Mouse (Mus musculus): ENCODE measurements around the gene Dnah3. TPM values are rescaled to one million over a fixed set of nuclear protein-coding genes. Genes with fewer than 3 reads are reported as not detected.

Dnah3 gene
- polyA plus RNA-seq, 1 experiment from 2014 or later = not detected

DNA sequence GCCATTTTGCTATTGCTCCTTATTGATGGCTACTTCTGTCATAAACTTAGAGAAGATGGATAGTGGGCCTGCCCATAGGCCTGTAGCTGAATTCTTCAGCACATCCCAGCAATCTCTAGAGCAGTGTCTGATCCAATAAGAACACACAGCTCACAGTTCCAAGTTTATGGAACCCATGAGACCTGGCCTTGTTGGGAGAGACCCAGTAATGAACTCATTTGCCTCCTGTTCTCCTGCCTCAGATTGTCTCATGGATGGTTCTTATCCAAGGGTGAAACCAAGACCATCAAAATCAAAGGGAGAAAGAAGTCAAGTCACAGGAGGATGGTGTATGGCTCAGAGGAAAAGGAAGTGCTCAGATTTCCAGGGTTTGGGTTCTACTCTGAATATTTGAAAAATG lies 44.6 kb downstream of the Dnah3 start:
- Histone ChIP-seq H3K27me3 (no peaks in the 10 kb centered on the region), H3K36me3 (no peaks in the 10 kb centered on the region), H3K9me3 (no peaks in the 10 kb centered on the region), H3K27ac (no peak overlapping the region), H3K4me3 (no peak overlapping the region), H3K4me2 (no peak overlapping the region), H3K9ac (no peak overlapping the region), H3K4me1 (no peaks in the 10 kb centered on the region)
- ATAC-seq (ENCODE audit: insufficient number of reproducible peaks, low FRiP score, low TSS enrichment, low read depth) = no peak

GRCm38 (mm10) chr7:120043990-120044389 lies 51.1 kb downstream of the Dnah3 start:
- no peaks in the 10 kb centered on the region for H3K36me3 ChIP-seq
- H3K4me1 ChIP-seq = no peaks in the 10 kb centered on the region
- no peak overlapping the region for H3K27ac ChIP-seq
- no peak overlapping the region for H3K4me3 ChIP-seq
- H3K9ac ChIP-seq = no peak overlapping the region
- no peak overlapping the region for H3K4me2 ChIP-seq
- WGBS = 81% methylated on average over 3 of the region's 3 CpGs
- no peak for ATAC-seq (ENCODE audit: insufficient number of reproducible peaks, low FRiP score, low TSS enrichment, low read depth)
- no peaks in the 10 kb centered on the region for H3K9me3 ChIP-seq
- no peaks in the 10 kb centered on the region for H3K27me3 ChIP-seq

- Histone ChIP-seq H3K4me2 (no peak overlapping the region), H3K4me3 (no peak overlapping the region), H3K9ac (no peak overlapping the region), H3K27ac (no peak overlapping the region), H3K4me1 (no peaks in the 10 kb centered on the region), H3K27me3 (no peaks in the 10 kb centered on the region), H3K9me3 (no peaks in the 10 kb centered on the region), H3K36me3 (no peaks in the 10 kb centered on the region)
- 76% methylated on average over 5 of the region's 5 CpGs for WGBS
- no peak for ATAC-seq (ENCODE audit: insufficient number of reproducible peaks, low FRiP score, low TSS enrichment, low read depth)
These were observed 58.7 kb downstream of the Dnah3 start for GRCm38 (mm10) chr7:120036422-120036821.

DNA sequence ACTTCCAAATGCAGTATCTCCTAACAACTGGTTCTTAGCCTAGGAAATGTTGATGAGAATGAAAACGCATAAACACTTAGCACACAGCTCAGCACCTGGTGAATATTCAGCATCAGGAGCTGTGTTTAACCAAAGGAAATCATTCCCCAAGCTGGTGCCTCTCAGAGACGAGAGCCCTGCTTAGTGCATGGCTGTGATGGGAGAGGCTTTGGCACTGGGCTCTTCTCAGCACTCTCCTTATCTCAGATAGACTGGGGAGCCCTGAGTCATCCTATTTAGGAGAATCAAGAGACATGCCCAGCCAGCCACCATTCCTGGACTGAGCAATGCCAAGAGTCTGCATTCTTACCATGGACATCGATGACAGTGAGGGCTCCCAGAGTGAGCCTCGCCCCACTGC lies 60.1 kb downstream of the Dnah3 start:
- Histone ChIP-seq H3K9me3 (no peaks in the 10 kb centered on the region), H3K36me3 (no peaks in the 10 kb centered on the region), H3K27ac (no peak overlapping the region), H3K27me3 (no peaks in the 10 kb centered on the region), H3K9ac (no peak overlapping the region), H3K4me3 (no peak overlapping the region), H3K4me2 (no peak overlapping the region), H3K4me1 (no peaks in the 10 kb centered on the region)
- 76% methylated on average over 4 of the region's 4 CpGs for WGBS
- no peak for ATAC-seq (ENCODE audit: insufficient number of reproducible peaks, low FRiP score, low TSS enrichment, low read depth)

DNA sequence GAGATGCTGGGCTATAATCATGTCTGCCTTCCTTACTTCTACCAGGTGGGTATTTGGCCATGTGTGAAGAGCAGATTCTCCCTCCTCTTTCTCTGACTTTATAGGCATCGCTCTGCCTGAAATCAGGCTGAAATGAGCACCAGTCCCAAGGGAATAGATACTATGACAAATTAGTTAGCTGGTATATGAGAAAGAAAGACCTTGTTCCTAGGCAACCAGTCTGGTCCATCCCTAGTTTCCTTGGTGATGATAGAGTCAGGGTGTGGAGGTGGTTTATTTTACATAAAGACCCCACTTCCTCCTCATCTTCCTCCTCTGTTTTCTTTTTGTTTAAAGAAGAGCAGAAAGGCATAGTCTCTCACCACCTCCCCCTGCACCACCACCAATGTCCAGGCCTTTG lies 60.5 kb downstream of the Dnah3 start:
- WGBS = 100% methylated on average over 1 of the region's 1 CpGs
- no peak overlapping the region for H3K4me2 ChIP-seq
- H3K4me1 ChIP-seq = no peaks in the 10 kb centered on the region

DNA sequence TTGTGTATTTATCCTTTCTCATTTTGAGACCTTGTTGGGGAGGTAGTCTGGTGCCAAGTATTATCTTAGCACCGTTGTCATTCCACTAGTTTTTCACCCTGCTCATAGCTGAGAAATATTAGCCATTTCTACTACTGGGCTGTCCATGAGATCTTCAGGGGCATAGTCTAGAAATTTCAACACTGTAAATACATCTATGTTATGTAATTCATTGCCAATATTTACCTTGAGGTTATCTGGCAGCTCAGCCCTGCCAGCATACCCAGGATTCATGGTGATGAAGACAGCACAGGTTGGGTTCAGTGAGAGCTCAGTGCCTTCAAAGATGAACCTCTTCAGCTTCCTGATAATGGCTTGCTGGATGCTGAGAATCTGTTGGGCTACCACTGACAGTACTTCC lies 66.4 kb downstream of the Dnah3 start:
- Histone ChIP-seq H3K27ac (no peak overlapping the region), H3K36me3 (no peaks in the 10 kb centered on the region), H3K9me3 (no peaks in the 10 kb centered on the region), H3K4me2 (no peak overlapping the region), H3K27me3 (no peaks in the 10 kb centered on the region), H3K4me3 (no peak overlapping the region), H3K4me1 (no peaks in the 10 kb centered on the region), H3K9ac (no peak overlapping the region)
- no peak for ATAC-seq (ENCODE audit: insufficient number of reproducible peaks, low FRiP score, low TSS enrichment, low read depth)
- 97% methylated on average over 1 of the region's 1 CpGs for WGBS

More for the DNA sequence above, 60.5 kb downstream of the Dnah3 start:
- H3K36me3 ChIP-seq = no peaks in the 10 kb centered on the region
- H3K4me3 ChIP-seq = no peak overlapping the region
- H3K27me3 ChIP-seq = no peaks in the 10 kb centered on the region
- H3K9ac ChIP-seq = no peak overlapping the region
- no peak overlapping the region for H3K27ac ChIP-seq
- no peaks in the 10 kb centered on the region for H3K9me3 ChIP-seq
- ATAC-seq (ENCODE audit: insufficient number of reproducible peaks, low FRiP score, low TSS enrichment, low read depth) = no peak

- no peak for ATAC-seq (ENCODE audit: insufficient number of reproducible peaks, low FRiP score, low TSS enrichment, low read depth)
- Histone ChIP-seq H3K4me2 (no peak overlapping the region), H3K4me3 (no peak overlapping the region), H3K9me3 (no peaks in the 10 kb centered on the region), H3K4me1 (no peaks in the 10 kb centered on the region), H3K27me3 (no peaks in the 10 kb centered on the region), H3K27ac (no peak overlapping the region), H3K9ac (no peak overlapping the region), H3K36me3 (no peaks in the 10 kb centered on the region)
- WGBS = 64% methylated on average over 6 of the region's 6 CpGs
These were observed 98.0 kb downstream of the Dnah3 start for GRCm38 (mm10) chr7:119997066-119997465.

- Histone ChIP-seq H3K9me3 (no peaks in the 10 kb centered on the region), H3K27ac (no peak overlapping the region), H3K9ac (no peak overlapping the region), H3K4me3 (no peak overlapping the region), H3K4me2 (no peak overlapping the region), H3K27me3 (no peaks in the 10 kb centered on the region), H3K4me1 (no peaks in the 10 kb centered on the region), H3K36me3 (no peaks in the 10 kb centered on the region)
- WGBS = 65% methylated on average over 3 of the region's 3 CpGs
- no peak for ATAC-seq (ENCODE audit: insufficient number of reproducible peaks, low FRiP score, low TSS enrichment, low read depth)
These were observed 109.7 kb downstream of the Dnah3 start for GRCm38 (mm10) chr7:119985279-119985912.

GRCm38 (mm10) chr7:119980170-119980569 lies 114.9 kb downstream of the Dnah3 start:
- Histone ChIP-seq H3K36me3 (no peaks in the 10 kb centered on the region), H3K4me3 (no peak overlapping the region), H3K4me1 (no peaks in the 10 kb centered on the region), H3K9ac (no peak overlapping the region), H3K9me3 (no peaks in the 10 kb centered on the region), H3K27ac (no peak overlapping the region), H3K4me2 (no peak overlapping the region), H3K27me3 (no peaks in the 10 kb centered on the region)
- ATAC-seq (ENCODE audit: insufficient number of reproducible peaks, low FRiP score, low TSS enrichment, low read depth) = no peak
- WGBS = 86% methylated on average over 3 of the region's 3 CpGs

- H3K27ac ChIP-seq = no peak overlapping the region
- no peaks in the 10 kb centered on the region for H3K4me1 ChIP-seq
- no peaks in the 10 kb centered on the region for H3K27me3 ChIP-seq
- no peaks in the 10 kb centered on the region for H3K36me3 ChIP-seq
- H3K4me3 ChIP-seq = no peak overlapping the region
- H3K9me3 ChIP-seq = no peaks in the 10 kb centered on the region
- H3K9ac ChIP-seq = no peak overlapping the region
- ATAC-seq (ENCODE audit: insufficient number of reproducible peaks, low FRiP score, low TSS enrichment, low read depth) = no peak
- H3K4me2 ChIP-seq = no peak overlapping the region
These were observed 116.5 kb downstream of the Dnah3 start for GRCm38 (mm10) chr7:119978576-119978975.

GRCm38 (mm10) chr7:119977574-119977973 lies 117.5 kb downstream of the Dnah3 start:
- WGBS = 78% methylated on average over 7 of the region's 7 CpGs

GRCm38 (mm10) chr7:119976256-119976655 lies 118.8 kb downstream of the Dnah3 start:
- H3K9me3 ChIP-seq = no peaks in the 10 kb centered on the region
- no peaks in the 10 kb centered on the region for H3K36me3 ChIP-seq
- H3K4me1 ChIP-seq = no peaks in the 10 kb centered on the region
- ATAC-seq (ENCODE audit: insufficient number of reproducible peaks, low FRiP score, low TSS enrichment, low read depth) = no peak
- H3K4me3 ChIP-seq = no peak overlapping the region
- no peak overlapping the region for H3K27ac ChIP-seq
- no peaks in the 10 kb centered on the region for H3K27me3 ChIP-seq
- WGBS = 72% methylated on average over 6 of the region's 6 CpGs
- H3K9ac ChIP-seq = no peak overlapping the region
- H3K4me2 ChIP-seq = no peak overlapping the region

More at GRCm38 (mm10) chr7:119977574-119977973, 117.5 kb downstream of the Dnah3 start:
- ATAC-seq (ENCODE audit: insufficient number of reproducible peaks, low FRiP score, low TSS enrichment, low read depth) = no peak
- Histone ChIP-seq H3K9me3 (no peaks in the 10 kb centered on the region), H3K36me3 (no peaks in the 10 kb centered on the region), H3K27me3 (no peaks in the 10 kb centered on the region), H3K4me3 (no peak overlapping the region), H3K4me1 (no peaks in the 10 kb centered on the region), H3K9ac (no peak overlapping the region), H3K27ac (no peak overlapping the region), H3K4me2 (no peak overlapping the region)

- 84% methylated on average over 5 of the region's 5 CpGs for WGBS
- Histone ChIP-seq H3K4me2 (no peak overlapping the region), H3K4me3 (no peak overlapping the region), H3K27ac (no peak overlapping the region), H3K27me3 (no peaks in the 10 kb centered on the region), H3K36me3 (no peaks in the 10 kb centered on the region), H3K4me1 (no peaks in the 10 kb centered on the region), H3K9ac (no peak overlapping the region), H3K9me3 (no peaks in the 10 kb centered on the region)
- no peak for ATAC-seq (ENCODE audit: insufficient number of reproducible peaks, low FRiP score, low TSS enrichment, low read depth)
These were observed 120.9 kb downstream of the Dnah3 start for GRCm38 (mm10) chr7:119974214-119974613.
